Mouse (Mus musculus): ENCODE measurements around the gene Tmem246. TPM values are rescaled to one million over a fixed set of nuclear protein-coding genes. Genes with fewer than 3 reads are reported as not detected.

Gene Tmem246
- total RNA-seq, 2 experiments from 2014 or later, result 48.3 to 56.5 TPM

DNA sequence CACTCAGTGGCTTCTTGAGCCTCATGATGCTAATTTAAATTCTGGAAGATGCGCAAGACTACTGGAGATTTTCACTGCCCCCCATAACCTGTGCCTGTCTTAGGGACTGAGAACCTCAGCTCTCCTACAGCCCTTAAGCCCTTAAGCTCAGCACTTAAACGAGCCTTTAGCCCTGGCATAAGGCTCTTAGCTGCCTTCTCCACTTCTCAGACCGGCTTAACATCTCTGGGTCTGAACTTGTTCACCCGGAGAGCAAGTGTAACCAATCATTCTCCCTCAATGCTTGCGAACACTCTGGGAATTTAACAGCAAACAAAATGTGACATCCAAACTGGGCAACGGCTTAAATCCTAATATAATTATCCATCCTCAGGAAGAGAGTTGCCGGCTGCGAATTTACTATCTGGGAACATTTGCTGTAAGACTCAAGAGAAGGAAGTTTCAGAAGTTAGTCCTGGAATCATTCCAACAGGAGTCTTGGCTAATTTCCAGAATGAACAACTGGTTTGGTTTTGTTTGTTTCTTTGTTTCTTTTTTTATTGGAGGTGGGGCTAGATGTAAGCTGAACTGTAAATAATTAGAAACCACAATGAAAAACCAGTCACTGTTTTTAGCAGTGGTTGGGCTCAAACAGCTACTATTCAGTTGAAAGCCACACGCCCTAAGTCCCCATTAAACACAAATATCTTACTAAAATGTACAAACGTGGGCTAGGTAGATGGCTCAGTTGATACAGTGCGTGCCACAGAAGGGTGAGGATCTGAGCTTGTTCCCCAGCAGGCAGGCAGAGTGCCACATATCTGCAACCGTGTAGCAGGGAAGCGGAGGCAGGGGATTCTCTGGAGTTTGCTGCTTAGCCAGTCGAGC lies 13.5 kb downstream of the Tmem246 start:
- peak; percentile 38 for DNase-seq

DNA sequence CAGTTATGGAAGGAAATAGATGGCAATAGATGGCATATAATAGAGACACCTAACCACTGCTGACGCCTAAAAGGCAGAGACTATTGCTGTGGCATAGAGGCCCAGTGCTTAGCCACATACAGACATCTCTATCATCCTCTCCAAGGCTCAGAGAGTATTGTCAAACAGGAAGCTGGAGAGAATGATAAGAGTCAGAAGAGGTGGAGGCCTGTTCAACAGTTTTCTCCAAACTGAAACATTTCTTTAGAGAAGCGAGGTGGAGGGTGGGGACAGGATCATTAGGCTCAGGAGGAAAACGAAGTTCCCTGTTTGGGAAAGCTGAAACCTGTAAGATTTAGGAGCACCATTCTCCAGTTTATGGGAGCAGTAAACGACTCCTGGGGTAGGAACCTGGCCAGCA lies 16.4 kb downstream of the Tmem246 start:
- DNase-seq, result no peak

DNA sequence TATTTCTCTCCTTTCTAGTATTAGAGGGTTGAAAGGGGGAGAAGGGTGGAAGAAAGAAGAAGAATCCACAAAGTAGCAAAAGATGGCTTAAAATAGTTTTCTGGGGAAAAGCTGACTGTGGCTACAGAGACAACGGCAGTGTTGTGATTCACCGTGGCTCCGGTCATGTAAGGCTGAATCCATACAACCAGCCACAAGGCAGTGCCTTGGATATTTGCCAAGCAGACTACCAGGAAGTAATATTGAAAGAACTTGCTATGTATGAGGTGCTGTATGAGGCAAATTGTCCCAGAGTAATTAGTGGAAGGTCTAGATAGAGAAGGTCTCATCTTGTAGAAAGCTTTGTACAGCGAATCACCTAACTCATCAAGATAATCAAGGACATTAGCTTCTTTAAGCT lies 25.5 kb downstream of the Tmem246 start:
- DNase-seq, result no peak

DNA sequence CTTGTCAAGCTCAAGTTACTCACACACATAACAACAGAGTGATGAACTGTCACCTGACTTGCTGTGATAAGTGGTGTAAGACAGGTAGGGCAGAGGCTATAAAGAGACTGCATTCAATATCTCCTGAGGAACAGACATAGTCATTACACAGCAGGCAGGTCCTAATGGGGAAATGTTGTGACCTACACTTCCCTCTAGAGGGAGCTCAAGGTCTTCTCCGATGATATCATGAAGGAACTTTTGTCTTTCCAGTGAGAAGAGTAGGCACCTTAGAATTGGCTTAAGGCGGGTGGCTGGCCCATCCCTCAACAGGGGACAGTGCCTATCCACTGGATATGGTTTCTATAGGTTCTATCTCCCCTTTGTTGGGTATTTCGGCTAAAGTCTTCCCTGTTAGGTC lies 30.1 kb downstream of the Tmem246 start:
- peak; percentile 72 to 85 for DNase-seq

GRCm38 (mm10) chr4:49559915-49560772 lies 37.5 kb downstream of the Tmem246 start:
- peak; percentile 84 to 88 for DNase-seq

DNA sequence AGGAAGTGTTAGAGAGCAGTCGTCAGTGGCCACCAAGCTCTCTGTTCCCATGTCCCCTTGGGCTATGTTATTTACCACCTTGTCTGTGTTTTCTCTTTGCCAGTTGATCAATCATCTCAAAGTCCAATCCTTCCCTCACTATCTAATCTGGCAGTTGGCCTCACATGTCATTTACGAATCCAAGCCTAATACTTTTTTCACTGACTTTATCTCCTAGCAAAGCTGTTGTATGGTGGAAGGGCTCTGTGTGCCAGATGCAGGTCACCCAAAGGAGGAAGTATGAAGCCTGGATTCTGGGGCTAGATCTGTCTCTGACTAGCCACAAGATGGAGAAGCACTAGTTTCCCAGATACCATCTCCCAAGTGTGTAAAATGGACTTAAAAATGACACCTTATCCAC lies 39.5 kb downstream of the Tmem246 start:
- no peak for DNase-seq

GRCm38 (mm10) chr4:49557375-49557774 lies 40.3 kb downstream of the Tmem246 start:
- DNase-seq, result no peak

DNA sequence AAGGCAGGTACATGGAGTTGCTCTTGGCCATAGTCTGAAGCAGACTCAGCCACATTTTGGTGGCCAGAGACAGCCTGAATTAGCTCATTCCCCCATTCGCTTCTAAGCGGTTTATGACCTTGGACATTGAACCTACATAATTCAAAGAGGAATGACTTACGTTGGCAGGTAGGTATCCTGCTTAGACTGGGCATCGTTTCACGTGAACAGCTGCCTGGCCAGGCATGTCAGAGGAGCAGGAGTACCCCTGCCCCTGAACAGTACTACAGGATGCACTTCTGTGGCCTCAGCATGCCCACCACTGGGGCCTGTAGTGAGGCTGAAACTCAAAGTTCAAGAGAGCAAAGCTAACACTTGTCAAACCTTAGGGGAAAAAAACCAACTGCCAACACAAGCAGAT lies 44.3 kb downstream of the Tmem246 start:
- no peak for DNase-seq

DNA sequence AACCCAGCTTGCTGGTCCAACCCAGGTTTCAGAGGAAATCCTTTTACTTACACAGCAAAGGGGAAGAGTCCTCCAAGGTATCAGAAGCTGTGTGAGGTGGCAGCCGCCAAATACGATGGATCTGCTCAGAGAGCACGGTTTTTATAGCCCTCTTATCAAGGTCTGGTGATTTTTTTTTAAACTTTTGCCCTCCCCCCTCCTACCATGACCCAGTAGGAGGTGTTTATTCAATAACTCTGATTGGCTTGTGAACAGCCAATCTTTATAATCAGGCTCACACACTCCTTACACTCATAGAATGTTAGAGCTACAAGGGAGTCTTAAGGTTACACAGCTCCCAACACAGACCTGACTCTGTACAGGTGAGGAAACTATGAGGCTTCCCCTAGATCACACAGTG lies 48.3 kb downstream of the Tmem246 start, which contains the start of gene Aldob:
Gene Aldob (minus strand): TSS at position 164 of the 400 bp plus-strand sequence.
- no peak for DNase-seq

DNA sequence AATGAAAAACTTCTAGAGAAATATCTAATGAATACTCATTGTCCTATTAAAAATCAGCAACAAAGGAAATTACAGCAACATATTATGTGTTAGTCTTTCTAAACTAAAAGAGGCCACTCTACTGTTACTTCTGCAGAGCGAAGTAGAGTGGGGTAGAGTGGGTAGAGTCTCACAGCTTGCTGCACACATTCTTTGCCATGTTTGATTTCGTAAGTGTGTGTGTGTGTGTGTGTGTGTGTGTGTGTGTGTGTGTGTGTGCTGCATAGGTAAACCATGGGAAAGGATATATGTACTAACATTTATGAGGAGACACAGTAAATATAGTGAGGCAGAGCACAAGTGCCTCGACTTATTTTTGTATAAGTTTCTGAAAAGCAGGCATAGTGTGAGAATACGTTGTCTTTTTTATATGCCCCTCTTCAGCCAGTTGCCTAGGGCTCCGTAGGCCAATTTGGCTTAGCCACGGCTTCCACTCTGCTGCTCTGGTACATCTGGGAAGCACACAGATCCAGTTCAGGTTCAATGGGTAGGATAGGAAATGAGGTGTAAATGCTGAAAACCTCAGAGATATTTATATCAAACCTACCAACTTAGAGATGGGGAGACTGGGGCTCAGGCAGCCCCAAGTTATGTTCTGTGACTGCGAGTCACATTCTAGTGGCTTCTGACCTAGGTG lies 50.0 kb downstream of the Tmem246 start:
- DNase-seq, result no peak

DNA sequence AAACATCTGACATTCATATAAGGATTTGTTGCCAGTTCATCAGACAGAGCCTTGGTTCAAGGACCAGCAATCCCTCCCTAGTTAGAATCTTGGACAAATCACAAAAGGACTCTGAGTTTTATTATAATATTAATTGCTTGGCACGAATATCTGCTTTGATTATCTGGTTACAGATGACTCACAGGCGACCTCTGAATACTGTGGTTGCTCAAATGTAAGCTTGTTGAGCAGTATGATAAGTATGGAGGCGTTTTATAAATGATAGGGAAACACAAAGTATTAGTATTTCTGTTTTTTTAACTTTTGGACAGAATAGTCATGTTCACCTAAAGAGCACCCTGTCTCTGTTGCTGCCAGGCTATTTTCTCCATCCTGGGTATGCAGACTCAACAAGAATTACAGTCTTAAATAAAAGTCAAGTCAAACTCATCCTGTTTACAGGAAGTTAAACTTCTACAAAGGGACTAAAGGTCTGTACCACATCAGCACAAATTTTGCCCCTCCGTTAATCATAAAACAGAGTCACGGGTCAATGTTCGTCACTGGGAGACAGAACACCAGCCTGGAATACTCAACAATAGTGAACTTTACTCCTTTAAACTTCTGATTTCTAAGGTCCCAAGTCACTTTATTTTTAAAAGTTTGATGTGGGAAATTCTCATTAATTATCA lies 50.7 kb downstream of the Tmem246 start:
- DNase-seq, result no peak

DNA sequence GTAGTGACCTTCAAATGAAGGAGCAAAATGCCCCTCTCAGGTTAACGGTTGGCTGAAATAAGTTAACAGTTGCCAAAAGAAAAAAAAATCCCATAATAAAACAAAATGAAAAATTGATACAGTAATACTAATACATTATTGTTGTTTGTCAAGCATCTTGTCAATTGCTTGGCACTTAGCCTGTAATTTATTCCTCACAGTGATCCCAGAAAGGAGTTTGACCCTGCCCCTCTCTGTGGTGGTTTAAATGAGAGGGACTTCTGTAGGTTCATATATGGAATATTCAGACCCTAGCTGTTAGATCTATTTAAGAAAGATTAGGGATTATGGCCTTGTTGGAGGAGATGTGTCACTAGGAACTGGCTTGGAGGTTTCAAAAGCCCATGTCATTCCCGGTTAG lies 51.6 kb downstream of the Tmem246 start:
- DNase-seq, result no peak

- DNase-seq, result peak; percentile 24 to 37
Measured at GRCm38 (mm10) chr4:49540966-49541365, 56.7 kb downstream of the Tmem246 start.

DNA sequence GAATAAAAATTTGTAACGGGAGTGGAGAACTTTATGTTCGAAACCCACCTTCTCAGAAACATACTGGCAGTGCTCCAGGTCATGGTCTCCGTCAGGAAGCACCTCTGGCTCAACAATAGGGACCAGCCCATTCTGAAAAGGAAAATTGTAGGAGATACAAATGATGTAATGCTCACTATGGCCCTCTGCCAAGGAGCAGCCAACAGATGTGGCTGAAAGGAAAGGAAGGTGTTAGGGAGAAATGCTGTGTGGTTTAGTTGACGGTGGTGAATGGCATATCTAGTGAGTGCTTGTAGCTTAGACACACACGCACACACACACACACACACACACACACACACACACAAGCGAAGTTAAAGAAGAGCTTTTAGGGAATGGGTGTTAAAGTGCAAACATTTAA lies 58.0 kb downstream of the Tmem246 start:
- DNase-seq, result peak in 1 of 2 experiments; percentile 17

GRCm38 (mm10) chr4:49536671-49537070 lies 61.0 kb downstream of the Tmem246 start:
- DNase-seq, result peak; percentile 27

GRCm38 (mm10) chr4:49535675-49536294 lies 61.9 kb downstream of the Tmem246 start:
- no peak for DNase-seq

GRCm38 (mm10) chr4:49535036-49535435 lies 62.6 kb downstream of the Tmem246 start:
- DNase-seq, result no peak
